Comparison of ENCODE assay signal across 9 mouse cellular contexts in the genomic region with DNA sequence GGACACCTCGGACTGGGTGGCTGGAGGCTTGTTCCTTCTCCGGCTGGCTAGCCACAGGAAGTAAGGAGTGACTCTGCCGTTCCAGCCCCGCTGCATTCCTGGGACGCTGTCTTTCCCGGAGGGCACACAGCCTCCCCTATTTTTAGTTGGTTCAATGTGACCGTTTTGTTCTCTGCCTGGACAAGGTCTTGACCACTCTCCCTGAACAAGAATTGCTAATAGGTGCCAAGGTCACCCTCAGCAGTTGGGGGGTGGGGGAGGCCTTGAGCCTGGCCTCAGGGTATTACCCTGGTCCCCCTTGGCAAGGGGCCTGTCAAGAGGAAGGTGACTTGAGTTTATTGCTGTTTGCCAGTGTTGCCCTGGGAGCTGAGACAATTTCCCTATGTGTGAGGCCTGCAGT. TPM values are rescaled to one million over a fixed set of nuclear protein-coding genes. Genes with fewer than 3 reads are reported as not detected.
DNase-seq lines count a peak whose midpoint lies in the region; TF ChIP-seq lines count a peak whose summit lies in the region.
"Had no signal": no experiment of that assay in that cellular context is flagged by ENCODE, and none has a peak within 500 bp of the region (broad histone marks: within the 10 kb centered on the region; RNA-seq: fewer than 3 reads in every experiment).

No protein-coding gene starts in this region.

- peak; percentile 54 for DNase-seq in heart, adult 2 months
- DNase-seq in heart, adult 8-10 months (ENCODE audit: low spot score) = no peak
- DNase-seq in adrenal gland, postnatal 25 days = peak; percentile 22
- DNase-seq in heart, postnatal 10 days = peak; percentile 55 to 68
- peak; percentile 73 to 77 for DNase-seq in kidney, postnatal 36 days
- no peak for DNase-seq in left cerebral cortex, postnatal 36 days (ENCODE audit: low spot score in 2 of 2)
- DNase-seq in layer of hippocampus, adult 8-10 months (ENCODE audit: low spot score in 2 of 2) = no peak
- DNase-seq in layer of hippocampus, adult 9-10 months (ENCODE audit: low spot score) = no peak

- H3K79me2 ChIP-seq in heart, adult 2 months (replicated peaks; ENCODE audit: control insufficient read depth, insufficient read depth, low read length) = peaks cover 12% of the 10 kb centered on the region

- H3K27me3 ChIP-seq in heart, adult 2 months (ENCODE audit: control insufficient read depth, insufficient read depth, low read length) = no peaks in the 10 kb centered on the region

- peaks cover 25% of the 10 kb centered on the region for H3K4me1 ChIP-seq in heart, adult 2 months (ENCODE audit: control insufficient read depth, insufficient read depth, low read length)

- no peak for TF ChIP-seq EP300 in heart, adult 2 months (IDR thresholded peaks at IDR 0.05; ENCODE audit: insufficient read depth, low read depth, low read length)

- WGBS in heart, adult 2 months = 27% methylated on average over 7 of the region's 7 CpGs

- peak overlapping the region; percentile 83 for H3K27ac ChIP-seq in heart, adult 2 months
- H3K27ac ChIP-seq: midbrain, embryonic 10.5 days had no signal

- H3K36me3 ChIP-seq in heart, adult 2 months (ENCODE audit: control insufficient read depth, insufficient read depth, low read length) = no peaks in the 10 kb centered on the region
- H3K36me3 ChIP-seq: midbrain, embryonic 10.5 days had no signal

- intact Hi-C loops in heart, adult 2 months (cut with DNase I) = no loop called here
- intact Hi-C loops in heart, postnatal 10 days (cut with DNase I) = no loop called here
- intact Hi-C loops in left cerebral cortex, postnatal 36 days (cut with DNase I) = no loop called here

- TF ChIP-seq POLR2A in heart, adult 2 months (IDR thresholded peaks at IDR 0.05; ENCODE audit: insufficient read depth, low read depth, low read length) = no peak

- no peak for TF ChIP-seq CTCF in heart, adult 2 months (IDR thresholded peaks at IDR 0.05)

- H3K4me3 ChIP-seq in heart, adult 2 months = no peak overlapping the region
- H3K4me3 ChIP-seq: midbrain, embryonic 10.5 days had no signal

- no peak overlapping the region for H3K9ac ChIP-seq in heart, adult 2 months (ENCODE audit: low read depth, low read length)

RNA-seq across cellular contexts. Expression of gene Hk1, which starts 49.9 kb away (rescaled TPM):
- total RNA-seq in heart, adult 2 months (2021) = 100 to 1,000 TPM; 120 TPM
- polyA plus RNA-seq in heart, adult 2 months (2012; rRNA removed) = 71.0 and 81.9 TPM in 2 replicates
- total RNA-seq in heart, adult 8-10 months (2022) = 100 to 1,000 TPM in 3 of 4 experiments, 10 to 100 TPM in 1; 87.3 to 137 (median 106) TPM
- total RNA-seq in adrenal gland, postnatal 25 days (2021) = 20.7 and 27.9 TPM in 2 replicates
- 100 to 1,000 TPM; 167 to 178 TPM for total RNA-seq in heart, postnatal 10 days (2021)
- 100 to 1,000 TPM; 310 to 327 TPM for total RNA-seq in left cerebral cortex, postnatal 36 days (2021)
- 100 to 1,000 TPM; 306 to 330 (median 314) TPM for total RNA-seq in layer of hippocampus, adult 8-10 months (2022)

Comparison
In these comparisons a context has a peak if more than half of its experiments do, and no peak if none do; other contexts are left out.
1. DNase-seq: peak in heart, adult 2 months (2 of 2), adrenal gland, postnatal 25 days (single experiment), heart, postnatal 10 days (2 of 2) and kidney, postnatal 36 days (2 of 2); none in heart, adult 8-10 months (single experiment), left cerebral cortex, postnatal 36 days (0 of 2), layer of hippocampus, adult 8-10 months (0 of 2) and layer of hippocampus, adult 9-10 months (single experiment).